Mouse (Mus musculus): ENCODE data around the gene Fpr1. TPM values are rescaled to one million over a fixed set of nuclear protein-coding genes. Genes with fewer than 3 reads are reported as not detected.
"Not testable (repeated sequence)": the region's sequence is repeated elsewhere in the genome, so short reads cannot be mapped to it uniquely, and the experiment has no call there.

Gene Fpr1
- polyA plus RNA-seq (2016; fragmentation: Nextera tagmentation; extraction: Ambion mirVana), result not detected in 2 replicates

- no peak within 1 kb of the TSS for H3K27ac ChIP-seq
- H3K9me3 ChIP-seq, result no peaks in the 10 kb centered on the region
- H3K27me3 ChIP-seq, result no peaks in the 10 kb centered on the region
- H3K9ac ChIP-seq, result no peak within 1 kb of the TSS
- ATAC-seq (ENCODE audit: low FRiP score), result no peak
- H3K36me3 ChIP-seq (replicated peaks), result no peaks in the 10 kb centered on the region
- H3K4me1 ChIP-seq, result no peaks in the 10 kb centered on the region
- no peak within 1 kb of the TSS for H3K4me3 ChIP-seq (replicated peaks)
- no peak within 1 kb of the TSS for H3K4me2 ChIP-seq
- WGBS, result 56% methylated on average over 1 of the region's 1 CpGs
These were observed at the start of gene Fpr1 for GRCm38 (mm10) chr17:17883840-17884239. Gene Fpr1, minus strand, starts transcription at chr17:17883940.

GRCm38 (mm10) chr17:17917782-17918181 lies 34.0 kb upstream of the Fpr1 start:
- H3K4me1 ChIP-seq, result no peaks in the 10 kb centered on the region
- no peak for ATAC-seq (ENCODE audit: low FRiP score)
- no peak overlapping the region for H3K4me3 ChIP-seq (replicated peaks)
- H3K9me3 ChIP-seq, result no peaks in the 10 kb centered on the region
- no peaks in the 10 kb centered on the region for H3K36me3 ChIP-seq (replicated peaks)
- no peaks in the 10 kb centered on the region for H3K27me3 ChIP-seq
- H3K9ac ChIP-seq, result no peak overlapping the region
- H3K27ac ChIP-seq, result no peak overlapping the region
- no peak overlapping the region for H3K4me2 ChIP-seq

DNA sequence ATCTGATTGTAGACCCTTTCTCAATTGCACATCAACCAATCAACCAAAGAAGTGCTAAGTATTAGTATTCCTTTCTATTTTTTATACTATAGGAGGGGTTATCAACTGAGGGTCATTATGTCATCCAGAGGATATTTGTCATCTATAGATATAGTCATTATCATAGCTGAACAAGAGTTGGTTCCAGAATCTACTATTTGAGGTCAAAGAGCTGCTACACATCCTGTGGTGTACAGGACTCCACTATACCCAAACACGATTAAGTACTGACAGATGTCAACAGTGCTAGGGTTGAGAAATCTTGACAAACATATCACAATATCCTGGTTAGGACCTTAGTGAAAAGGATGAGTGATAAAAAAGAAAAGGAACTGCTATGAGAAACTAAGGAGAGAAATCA lies 33.6 kb upstream of the Fpr1 start:
- no peaks in the 10 kb centered on the region for H3K36me3 ChIP-seq (replicated peaks)
- no peak for ATAC-seq (ENCODE audit: low FRiP score)
- H3K9me3 ChIP-seq, result no peaks in the 10 kb centered on the region
- no peak overlapping the region for H3K27ac ChIP-seq
- H3K9ac ChIP-seq, result no peak overlapping the region
- no peak overlapping the region for H3K4me2 ChIP-seq
- 97% methylated on average over 1 of the region's 1 CpGs for WGBS
- no peak overlapping the region for H3K4me3 ChIP-seq (replicated peaks)
- H3K27me3 ChIP-seq, result no peaks in the 10 kb centered on the region
- H3K4me1 ChIP-seq, result no peaks in the 10 kb centered on the region

DNA sequence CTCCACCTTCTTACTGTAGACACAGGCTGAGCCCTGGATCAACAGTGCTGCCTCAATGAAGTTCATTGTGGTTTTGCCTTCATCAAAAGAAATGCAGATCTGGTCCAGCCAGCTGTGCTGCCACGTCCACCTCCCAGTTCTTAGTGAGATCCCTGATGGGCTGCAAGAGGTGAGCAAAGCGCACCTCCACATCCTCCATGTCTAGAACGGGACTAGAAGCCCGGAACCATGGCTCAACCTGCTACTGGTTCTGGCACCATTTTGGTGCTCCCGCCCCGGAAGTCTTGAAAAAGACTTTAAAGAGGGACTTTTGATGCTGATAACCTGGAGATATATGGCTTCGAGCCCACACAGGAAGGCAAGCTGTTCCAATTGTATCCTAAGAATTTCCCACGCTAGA lies 28.9 kb upstream of the Fpr1 start:
- H3K9ac ChIP-seq; H3K4me2 ChIP-seq; H3K27ac ChIP-seq; H3K9me3 ChIP-seq; H3K4me1 ChIP-seq; H3K36me3 ChIP-seq (replicated peaks); H3K27me3 ChIP-seq; H3K4me3 ChIP-seq (replicated peaks); ATAC-seq (ENCODE audit: low FRiP score): not testable (repeated sequence)
- 89% methylated on average over 8 of the region's 8 CpGs for WGBS

- Histone ChIP-seq H3K36me3 (replicated peaks) (no peaks in the 10 kb centered on the region), H3K27ac (no peak overlapping the region), H3K27me3 (0 out of 2 replicates have a peak, but pooled peaks cover 3% of the 10 kb centered on the region), H3K9ac (peak overlapping the region; percentile 45), H3K9me3 (no peaks in the 10 kb centered on the region), H3K4me1 (no peaks in the 10 kb centered on the region), H3K4me2 (peak overlapping the region; percentile 64), H3K4me3 (replicated peaks) (peak overlapping the region; percentile 47)
- peak; percentile 97 for ATAC-seq (ENCODE audit: low FRiP score)
- 23% methylated on average over 51 of the region's 51 CpGs for WGBS
These were observed 26.1 kb upstream of the Fpr1 start for GRCm38 (mm10) chr17:17909636-17910421.

DNA sequence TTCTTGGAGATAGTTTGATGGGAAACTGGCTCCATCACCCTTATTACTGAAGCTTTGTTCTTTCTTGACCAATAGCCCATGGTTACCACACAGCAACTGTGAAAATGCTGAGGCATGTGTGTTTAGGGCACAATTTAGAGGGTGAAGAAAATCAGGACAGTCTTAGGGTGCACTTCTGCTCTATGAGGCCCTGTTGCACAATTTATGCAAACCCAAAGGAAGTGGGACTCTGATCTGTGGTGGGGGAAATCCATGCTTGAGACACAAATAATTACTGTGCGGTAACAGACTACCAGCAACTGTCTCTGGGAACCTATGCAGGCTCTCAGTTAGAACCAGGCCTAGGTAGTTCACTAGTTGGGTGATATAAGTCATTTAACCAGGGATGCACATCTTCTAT lies 17.0 kb upstream of the Fpr1 start:
- Histone ChIP-seq H3K4me3 (replicated peaks) (no peak overlapping the region), H3K9me3 (no peaks in the 10 kb centered on the region), H3K4me2 (no peak overlapping the region), H3K27me3 (no peaks in the 10 kb centered on the region), H3K27ac (no peak overlapping the region), H3K36me3 (replicated peaks) (no peaks in the 10 kb centered on the region), H3K9ac (no peak overlapping the region), H3K4me1 (no peaks in the 10 kb centered on the region)
- 91% methylated on average over 1 of the region's 1 CpGs for WGBS
- ATAC-seq (ENCODE audit: low FRiP score), result no peak

- Histone ChIP-seq H3K36me3 (replicated peaks) (no peaks in the 10 kb centered on the region), H3K4me2 (no peak overlapping the region), H3K4me1 (no peaks in the 10 kb centered on the region), H3K9ac (no peak overlapping the region), H3K9me3 (no peaks in the 10 kb centered on the region), H3K4me3 (replicated peaks) (no peak overlapping the region), H3K27me3 (no peaks in the 10 kb centered on the region), H3K27ac (no peak overlapping the region)
- 77% methylated on average over 2 of the region's 2 CpGs for WGBS
- ATAC-seq (ENCODE audit: low FRiP score), result no peak
These were observed 15.5 kb upstream of the Fpr1 start for GRCm38 (mm10) chr17:17899268-17899667.

GRCm38 (mm10) chr17:17896039-17896438 lies 12.3 kb upstream of the Fpr1 start:
- H3K9me3 ChIP-seq, result no peaks in the 10 kb centered on the region
- no peak overlapping the region for H3K9ac ChIP-seq
- H3K36me3 ChIP-seq (replicated peaks), result no peaks in the 10 kb centered on the region
- no peaks in the 10 kb centered on the region for H3K27me3 ChIP-seq
- no peak overlapping the region for H3K4me3 ChIP-seq (replicated peaks)
- no peak for ATAC-seq (ENCODE audit: low FRiP score)
- H3K27ac ChIP-seq, result no peak overlapping the region
- no peaks in the 10 kb centered on the region for H3K4me1 ChIP-seq
- no peak overlapping the region for H3K4me2 ChIP-seq
- 5% methylated on average over 4 of the region's 4 CpGs for WGBS

- Histone ChIP-seq H3K9ac (no peak overlapping the region), H3K4me3 (replicated peaks) (no peak overlapping the region), H3K4me2 (no peak overlapping the region), H3K4me1 (no peaks in the 10 kb centered on the region), H3K9me3 (no peaks in the 10 kb centered on the region), H3K36me3 (replicated peaks) (no peaks in the 10 kb centered on the region), H3K27me3 (no peaks in the 10 kb centered on the region), H3K27ac (no peak overlapping the region)
- WGBS, result 88% methylated on average over 2 of the region's 2 CpGs
- no peak for ATAC-seq (ENCODE audit: low FRiP score)
These were observed 6.1 kb upstream of the Fpr1 start for GRCm38 (mm10) chr17:17889732-17890425.

DNA sequence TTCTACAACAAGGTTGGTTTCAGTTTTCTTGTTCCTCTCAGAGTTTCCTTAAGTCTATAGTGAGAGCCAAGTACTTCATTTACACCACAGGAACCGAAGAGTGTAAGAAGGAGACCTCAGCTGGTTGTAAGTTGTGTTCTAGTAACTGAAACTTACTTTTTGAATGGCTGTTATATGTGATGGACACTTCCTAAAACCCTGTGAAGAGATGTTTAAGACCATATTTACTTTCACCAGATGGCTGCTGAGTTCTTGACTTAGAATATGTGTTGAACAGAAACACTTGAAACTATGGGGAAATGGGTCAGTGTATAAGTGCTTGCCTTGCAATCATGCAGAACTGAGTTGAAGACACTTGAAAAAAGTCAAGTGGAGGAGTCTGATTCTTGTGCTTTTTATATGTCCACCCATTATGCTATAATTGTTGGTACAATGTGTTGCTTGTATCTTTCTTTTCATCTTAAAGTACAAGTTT lies 4.1 kb upstream of the Fpr1 start, which contains the start of the genes Fpr2 and Fpr3:
Gene Fpr2, plus strand, starts transcription at position 51 of the 475 bp plus-strand sequence.
Gene Fpr3, plus strand, starts transcription at position 79 of the 475 bp plus-strand sequence.
- Histone ChIP-seq H3K27me3 (no peaks in the 10 kb centered on the region), H3K4me2 (no peak within 1 kb of the TSS), H3K27ac (no peak within 1 kb of the TSS), H3K9me3 (no peaks in the 10 kb centered on the region), H3K36me3 (replicated peaks) (no peaks in the 10 kb centered on the region), H3K4me3 (replicated peaks) (no peak within 1 kb of the TSS), H3K9ac (no peak within 1 kb of the TSS), H3K4me1 (no peaks in the 10 kb centered on the region)
- no peak for ATAC-seq (ENCODE audit: low FRiP score)
- WGBS, result 63% methylated on average over 1 of the region's 1 CpGs

- Histone ChIP-seq H3K4me1 (no peaks in the 10 kb centered on the region), H3K27me3 (no peaks in the 10 kb centered on the region), H3K36me3 (replicated peaks) (no peaks in the 10 kb centered on the region), H3K4me3 (replicated peaks) (no peak overlapping the region), H3K9me3 (no peaks in the 10 kb centered on the region), H3K4me2 (no peak overlapping the region), H3K27ac (no peak overlapping the region), H3K9ac (no peak overlapping the region)
- no peak for ATAC-seq (ENCODE audit: low FRiP score)
- WGBS, result 85% methylated on average over 3 of the region's 3 CpGs
These were observed 1.1 kb downstream of the Fpr1 start for GRCm38 (mm10) chr17:17882672-17883071.

GRCm38 (mm10) chr17:17879347-17879746 lies 4.4 kb downstream of the Fpr1 start:
- H3K4me1 ChIP-seq, result no peaks in the 10 kb centered on the region
- H3K9me3 ChIP-seq, result no peaks in the 10 kb centered on the region
- H3K27ac ChIP-seq, result no peak overlapping the region
- no peak overlapping the region for H3K4me3 ChIP-seq (replicated peaks)
- H3K9ac ChIP-seq, result no peak overlapping the region
- H3K4me2 ChIP-seq, result no peak overlapping the region
- no peaks in the 10 kb centered on the region for H3K36me3 ChIP-seq (replicated peaks)
- no peak for ATAC-seq (ENCODE audit: low FRiP score)
- 97% methylated on average over 1 of the region's 1 CpGs for WGBS
- no peaks in the 10 kb centered on the region for H3K27me3 ChIP-seq

All from forebrain, embryonic 12.5 days (tissue).